Mouse (Mus musculus) ES-E14 (cell line): ENCODE data around the gene Sh3kbp1. TPM values are rescaled to one million over a fixed set of nuclear protein-coding genes. Genes with fewer than 3 reads are reported as not detected.

Source experiments
- DNase-seq: peaks from one replicate; pipeline ENCODE4 v3.0.0-alpha.2; 2013; ENCODE audit warnings: low read depth, low spot score
- H3K27ac ChIP-seq: 2 replicates; pipeline ENCODE4 v1.5.1; 2012; ENCODE audit warnings: low read depth, mild to moderate bottlenecking, low read length, moderate library complexity, mixed read lengths; ENCODE audit not compliant: poor library complexity, insufficient read depth, severe bottlenecking
- H3K36me3 ChIP-seq: 2 replicates; pipeline ENCODE4 v1.6.1; 2012; ENCODE audit warnings: mild to moderate bottlenecking, low read length, moderate library complexity, mixed read lengths; ENCODE audit not compliant: control insufficient read depth, poor library complexity, insufficient read depth, severe bottlenecking
- H3K4me1 ChIP-seq, 2 experiments: fragments of 150-350 bp in 1 of 2; sonication (generic) in 1 of 2; 2 replicates each; pipeline ENCODE4 v1.6.1; 2012; ENCODE audit warnings: low read length in 2 of 2, mild to moderate bottlenecking in 1 of 2, mixed read lengths in 1 of 2; ENCODE audit not compliant: control insufficient read depth in 2 of 2, insufficient read depth in 2 of 2, poor library complexity in 1 of 2
- H3K4me3 ChIP-seq, 2 experiments: fragments of 150-350 bp in 1 of 2; sonication (generic) in 1 of 2; 2 replicates each; pipeline ENCODE4 v1.5.1; 2012; ENCODE audit warnings: low read length in 2 of 2, low read depth in 1 of 2, mild to moderate bottlenecking in 1 of 2, mixed read lengths in 1 of 2; ENCODE audit not compliant: insufficient read depth in 1 of 2, poor library complexity in 1 of 2, severe bottlenecking in 1 of 2
- H3K9ac ChIP-seq: 2 replicates; pipeline ENCODE4 v1.6.1; 2012; ENCODE audit warnings: low read depth, mild to moderate bottlenecking, low read length, mixed read lengths; ENCODE audit not compliant: poor library complexity, insufficient read depth, severe bottlenecking
- H3K9me3 ChIP-seq: fragments of 150-350 bp; sonication (generic); 2 replicates; pipeline ENCODE4 v1.6.1; 2012; ENCODE audit warnings: low read depth, mild to moderate bottlenecking, low read length; ENCODE audit not compliant: control insufficient read depth, insufficient read depth
- CHD2 ChIP-seq: IDR thresholded peaks from 2 replicates; pipeline ENCODE4 v1.6.1; 2014; ENCODE audit warnings: mild to moderate bottlenecking, low read depth, low read length, inconsistent platforms
- HCFC1 ChIP-seq: IDR thresholded peaks from 2 replicates; pipeline ENCODE4 v1.6.1; 2012; ENCODE audit warnings: low read length, inconsistent platforms, borderline replicate concordance; ENCODE audit not compliant: insufficient read depth
- MAFK ChIP-seq: IDR thresholded peaks from 2 replicates; pipeline ENCODE4 v1.6.1; 2014; ENCODE audit warnings: mild to moderate bottlenecking, low read depth, low read length, inconsistent platforms; ENCODE audit not compliant: insufficient read depth
- ZC3H11A ChIP-seq: IDR thresholded peaks from 2 replicates; pipeline ENCODE4 v1.6.1; 2012; ENCODE audit warnings: low read depth, mild to moderate bottlenecking, inconsistent platforms, low read length, borderline replicate concordance
- ZNF384 ChIP-seq: IDR thresholded peaks from 2 replicates; pipeline ENCODE4 v1.6.1; 2012; ENCODE audit warnings: low read depth, low read length, inconsistent platforms
- in situ Hi-C, 2 experiments: fragments of 600-800 bp; cut with MboI; formaldehyde crosslinking; loops; one replicate each; pipeline ENCODE4 v1.15.1; 2025; ENCODE audit warnings: low sequenced_read_pairs in 2 of 2, inconsistent platforms in 1 of 2; ENCODE audit not compliant: unreplicated experiment in 2 of 2
- total RNA-seq: library from RNA; depleted of rRNA; stranded (reverse); fragments of 300-350 nt; gene quantifications from 2 replicates; pipeline ENCODE4 v1.2.3, GENCODE M21; 2012

Gene Sh3kbp1
- total RNA-seq, 1 experiment: 8.5 TPM

DNA sequence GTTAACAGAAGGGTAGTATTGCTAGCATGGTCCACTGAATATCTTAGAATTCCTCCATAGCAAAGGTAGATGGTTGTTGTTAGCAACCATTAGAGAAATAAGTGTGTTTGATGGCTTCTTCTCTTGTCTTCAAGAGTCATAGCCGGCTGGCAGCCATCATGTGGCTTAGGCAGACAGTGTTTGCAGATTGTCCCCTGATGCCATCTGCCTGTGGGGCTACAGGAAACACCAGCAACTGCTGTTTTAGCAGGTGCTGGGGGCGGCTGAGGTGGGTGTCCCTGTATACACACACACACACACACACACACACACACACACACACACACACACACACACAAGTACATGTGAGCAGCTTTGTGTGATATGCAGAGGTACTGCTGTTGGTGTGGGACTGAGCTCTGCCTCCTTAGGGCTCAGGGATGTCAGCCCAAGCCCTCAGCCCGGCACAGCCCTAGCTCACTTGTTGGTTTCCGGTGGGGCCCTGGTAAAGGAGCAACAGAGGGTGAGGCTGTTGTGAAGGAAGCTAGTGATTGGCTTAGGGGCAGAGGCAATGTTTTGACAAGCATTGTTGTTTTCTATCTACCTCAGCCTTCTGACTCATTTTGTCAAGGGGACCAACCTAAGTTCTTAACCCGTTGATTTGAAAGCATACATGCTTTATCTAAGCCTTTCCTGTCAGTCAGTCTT, 130.9 kb downstream of the Sh3kbp1 start:
- in situ Hi-C loops: no loop called here
- no peak for TF ChIP-seq MAFK
- TF ChIP-seq CHD2: no peak
- no peak for TF ChIP-seq HCFC1
- no peak for TF ChIP-seq ZC3H11A
- TF ChIP-seq ZNF384: no peak
- H3K9ac ChIP-seq: no peak overlapping the region

GRCm38 (mm10) chrX:159763801-159764200, 136.7 kb downstream of the Sh3kbp1 start:
- in situ Hi-C loops: no loop called here

More for the DNA sequence above, 130.9 kb downstream of the Sh3kbp1 start:
- no peak overlapping the region for H3K4me3 ChIP-seq
- no peak for DNase-seq
- H3K36me3 ChIP-seq: no peaks in the 10 kb centered on the region
- H3K4me1 ChIP-seq: no peaks in the 10 kb centered on the region
- no peaks in the 10 kb centered on the region for H3K9me3 ChIP-seq
- no peak overlapping the region for H3K27ac ChIP-seq

DNA sequence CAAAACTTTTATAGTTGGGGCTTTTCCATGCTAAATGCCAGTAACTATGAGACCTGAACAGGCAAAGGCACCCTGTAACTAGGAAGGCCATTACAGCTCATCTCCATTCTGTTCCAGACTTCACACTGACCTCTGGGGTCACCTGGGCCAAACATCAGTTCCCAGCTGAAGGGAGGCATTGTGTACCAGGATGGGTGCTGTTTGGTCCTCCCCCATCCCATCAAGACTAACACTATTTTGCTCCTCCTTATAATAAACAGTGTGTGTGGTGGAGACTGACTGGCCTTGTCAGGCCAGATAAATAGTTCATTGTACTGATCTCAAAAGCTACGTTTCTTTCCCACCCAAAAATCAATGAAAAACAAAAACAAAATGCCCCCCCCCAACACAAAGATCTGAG, 138.8 kb downstream of the Sh3kbp1 start:
- no peak for DNase-seq
- in situ Hi-C loops: no loop called here

More at GRCm38 (mm10) chrX:159763801-159764200, 136.7 kb downstream of the Sh3kbp1 start:
- no peaks in the 10 kb centered on the region for H3K36me3 ChIP-seq
- no peak overlapping the region for H3K4me3 ChIP-seq
- TF ChIP-seq MAFK: no peak
- TF ChIP-seq ZNF384: no peak
- no peak for TF ChIP-seq CHD2
- TF ChIP-seq HCFC1: no peak
- TF ChIP-seq ZC3H11A: no peak
- no peaks in the 10 kb centered on the region for H3K9me3 ChIP-seq
- H3K27ac ChIP-seq: no peak overlapping the region
- DNase-seq: no peak
- H3K4me1 ChIP-seq: no peaks in the 10 kb centered on the region
- no peak overlapping the region for H3K9ac ChIP-seq

DNA sequence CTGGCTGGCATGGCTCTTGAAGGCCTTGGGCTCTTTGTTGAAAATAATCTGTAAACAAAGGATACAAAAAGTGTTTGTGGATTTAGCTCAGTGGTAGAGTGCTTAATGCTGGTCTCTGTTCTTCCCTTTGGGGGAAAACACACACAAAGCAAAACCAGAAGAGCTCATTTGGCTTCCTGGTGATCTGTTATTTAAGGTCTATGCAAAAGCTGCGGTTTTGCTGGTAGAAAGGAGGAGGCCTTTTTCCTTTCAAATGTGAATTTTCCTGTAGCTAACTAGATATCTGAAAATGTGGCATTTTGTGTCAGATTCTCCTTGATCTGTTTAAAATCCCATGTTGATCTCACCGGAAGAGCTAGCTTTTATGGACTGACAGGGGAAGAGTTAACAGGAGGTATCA, 141.9 kb downstream of the Sh3kbp1 start:
- no peaks in the 10 kb centered on the region for H3K36me3 ChIP-seq
- in situ Hi-C loops: no loop called here
- H3K4me3 ChIP-seq: no peak overlapping the region
- no peaks in the 10 kb centered on the region for H3K4me1 ChIP-seq
- H3K9ac ChIP-seq: no peak overlapping the region
- no peak for TF ChIP-seq HCFC1
- no peak for TF ChIP-seq CHD2
- no peak for TF ChIP-seq ZNF384
- no peak for TF ChIP-seq MAFK
- TF ChIP-seq ZC3H11A: no peak
- DNase-seq: no peak
- no peak overlapping the region for H3K27ac ChIP-seq
- H3K9me3 ChIP-seq: no peaks in the 10 kb centered on the region

More for the DNA sequence above, 138.8 kb downstream of the Sh3kbp1 start:
- TF ChIP-seq ZNF384 (no peak), ZC3H11A (no peak), CHD2 (no peak), HCFC1 (no peak), MAFK (no peak)
- H3K4me3 ChIP-seq: no peak overlapping the region
- H3K4me1 ChIP-seq: no peaks in the 10 kb centered on the region
- H3K36me3 ChIP-seq: no peaks in the 10 kb centered on the region
- no peak overlapping the region for H3K27ac ChIP-seq
- no peaks in the 10 kb centered on the region for H3K9me3 ChIP-seq
- no peak overlapping the region for H3K9ac ChIP-seq
